Mouse (Mus musculus) hindbrain, embryonic 15.5 days (tissue): ENCODE data around the gene Vmn2r116. TPM values are rescaled to one million over a fixed set of nuclear protein-coding genes. Genes with fewer than 3 reads are reported as not detected.
"Not testable (repeated sequence)": the region's sequence is repeated elsewhere in the genome, so short reads cannot be mapped to it uniquely, and the experiment has no call there.

Source experiments
- ATAC-seq: fragments of 200-750 bp; cut with Nextera tagmentation; 2 replicates; pipeline ENCODE4 v1.8.0; 2017; ENCODE audit warnings: low read depth, moderate number of reproducible peaks, moderate TSS enrichment; ENCODE audit not compliant: low FRiP score
- H3K27ac ChIP-seq: fragments of 300-500 bp; sonication (generic); replicated peaks from 2 replicates; pipeline ENCODE4 v1.5.1; 2015; ENCODE audit warnings: mild to moderate bottlenecking, inconsistent platforms
- H3K27me3 ChIP-seq: fragments of 300-500 bp; sonication (generic); 2 replicates; pipeline ENCODE4 v1.6.1; 2015; ENCODE audit warnings: control low read depth, inconsistent platforms
- H3K36me3 ChIP-seq: fragments of 300-500 bp; sonication (generic); 2 replicates; pipeline ENCODE4 v1.6.1; 2015; ENCODE audit warnings: control low read depth, inconsistent platforms
- H3K4me1 ChIP-seq: fragments of 300-500 bp; sonication (generic); replicated peaks from 2 replicates; pipeline ENCODE4 v1.6.1; 2015; ENCODE audit warnings: control low read depth, inconsistent platforms
- H3K4me2 ChIP-seq: fragments of 300-500 bp; sonication (generic); 2 replicates; pipeline ENCODE4 v1.6.1; 2015; ENCODE audit warnings: moderate library complexity, mild to moderate bottlenecking, inconsistent platforms
- H3K4me3 ChIP-seq: fragments of 300-500 bp; sonication (generic); 2 replicates; pipeline ENCODE4 v1.5.1; 2015; ENCODE audit warnings: mild to moderate bottlenecking, inconsistent platforms
- H3K9ac ChIP-seq: fragments of 300-500 bp; sonication (generic); 2 replicates; pipeline ENCODE4 v1.6.1; 2015; ENCODE audit warnings: inconsistent platforms
- H3K9me3 ChIP-seq: fragments of 300-500 bp; sonication (generic); 2 replicates; pipeline ENCODE4 v1.6.1; 2016; ENCODE audit warnings: control low read depth, inconsistent platforms
- WGBS: fragments of 180-500 bp; shearing (Covaris S2); methylation state at CpG from one replicate; pipeline ENCODE4 v1.1.7; 2015; 5-methylcytosine and 5-hydroxymethylcytosine counted together
- polyA plus RNA-seq: library from polyadenylated mRNA; unstranded; fragments of >200 nt; fragmentation: Nextera tagmentation; extraction: Ambion mirVana; gene quantifications from 2 replicates; pipeline ENCODE4 v1.2.1, GENCODE M21; 2015

Gene Vmn2r116
- not detected in 2 replicates for polyA plus RNA-seq

DNA sequence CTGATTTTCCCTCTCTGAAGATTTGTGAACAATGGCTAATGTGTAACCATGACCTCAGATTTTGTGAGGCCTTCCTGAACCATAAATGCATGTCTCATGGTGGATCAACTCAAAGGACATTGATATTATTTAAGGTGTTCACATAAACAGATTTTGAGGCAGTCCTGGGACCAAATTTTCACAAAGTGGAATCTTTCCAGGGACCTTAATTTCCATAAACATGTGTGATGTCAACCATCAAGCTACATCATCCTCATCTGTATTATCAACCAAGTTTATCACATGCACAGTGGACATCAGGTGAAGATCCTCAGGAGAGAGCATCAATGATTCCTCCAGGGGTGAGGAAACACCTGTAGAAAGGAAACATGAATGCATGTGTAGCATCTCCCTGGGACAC lies at the start of gene Vmn2r116:
Vmn2r116 (plus strand) TSS at position 301 of the 400 bp plus-strand sequence.
- not testable (repeated sequence) for H3K36me3 ChIP-seq, ATAC-seq, H3K9me3 ChIP-seq, H3K4me3 ChIP-seq, H3K4me2 ChIP-seq, H3K4me1 ChIP-seq, H3K27me3 ChIP-seq, H3K27ac ChIP-seq, H3K9ac ChIP-seq

DNA sequence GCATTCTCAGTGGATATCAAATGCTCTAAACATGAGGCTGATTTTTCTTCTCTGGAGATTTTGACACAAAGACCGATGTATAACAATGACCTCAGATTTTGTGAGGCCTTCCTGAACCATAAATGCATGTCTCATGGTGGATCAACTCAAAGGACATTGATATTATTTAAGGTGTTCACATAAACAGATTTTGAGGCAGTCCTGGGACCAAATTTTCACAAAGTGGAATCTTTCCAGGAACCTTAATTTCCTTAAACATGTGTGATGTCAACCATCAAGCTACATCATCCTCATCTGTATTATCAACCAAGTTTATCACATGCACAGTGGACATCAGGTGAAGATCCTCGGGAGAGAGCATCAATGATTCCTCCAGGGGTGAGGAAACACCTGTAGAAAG lies 41.0 kb upstream of the Vmn2r116 start, which contains the start of gene Vmn2r115:
Vmn2r115 (plus strand) TSS at position 301 of the 400 bp plus-strand sequence.
- not testable (repeated sequence) for H3K9me3 ChIP-seq, H3K4me1 ChIP-seq, H3K4me2 ChIP-seq, H3K36me3 ChIP-seq, H3K9ac ChIP-seq, H3K27ac ChIP-seq, H3K27me3 ChIP-seq, ATAC-seq, H3K4me3 ChIP-seq
- 46% methylated on average over 2 of the region's 2 CpGs for WGBS

GRCm38 (mm10) chr17:23351644-23352043 lies 32.8 kb upstream of the Vmn2r116 start:
- Histone ChIP-seq H3K27me3 (no peaks in the 10 kb centered on the region), H3K27ac (no peak overlapping the region), H3K9me3 (no peaks in the 10 kb centered on the region), H3K4me3 (no peak overlapping the region), H3K9ac (no peak overlapping the region), H3K36me3 (no peaks in the 10 kb centered on the region), H3K4me2 (no peak overlapping the region), H3K4me1 (no peaks in the 10 kb centered on the region)
- WGBS: 80% methylated on average over 1 of the region's 1 CpGs
- ATAC-seq: no peak

GRCm38 (mm10) chr17:23433150-23433679 lies 48.8 kb downstream of the Vmn2r116 start:
- H3K9ac ChIP-seq: no peak overlapping the region
- H3K4me3 ChIP-seq: no peak overlapping the region
- no peaks in the 10 kb centered on the region for H3K36me3 ChIP-seq
- no peak for ATAC-seq
- H3K27me3 ChIP-seq: no peaks in the 10 kb centered on the region
- no peak overlapping the region for H3K4me2 ChIP-seq
- H3K4me1 ChIP-seq: no peaks in the 10 kb centered on the region
- no peak overlapping the region for H3K27ac ChIP-seq
- peaks cover 8% of the 10 kb centered on the region; the same call in 1 of the 2 replicates for H3K9me3 ChIP-seq
- 80% methylated on average over 6 of the region's 6 CpGs for WGBS

Other genes with a start within 250 kb of the Vmn2r116 start
- 25.5 and 27.4 TPM in 2 replicates for gene Zfp40, start 191.4 kb upstream of the Vmn2r116 start, polyA plus RNA-seq
- not detected in 2 replicates for gene Vmn2r114, start 72.1 kb upstream of the Vmn2r116 start, polyA plus RNA-seq
- not detected in 2 replicates for gene Vmn2r115, start 40.9 kb upstream of the Vmn2r116 start, polyA plus RNA-seq
- not detected in 2 replicates for gene Vmn2r117, start 95.1 kb downstream of the Vmn2r116 start, polyA plus RNA-seq
- 17.3 and 19.8 TPM in 2 replicates for gene Zfp213, start 179.6 kb downstream of the Vmn2r116 start, polyA plus RNA-seq
- gene Zfp13, start 214.9 kb downstream of the Vmn2r116 start, polyA plus RNA-seq: 24.3 and 29.3 TPM in 2 replicates
- 0.05 and 0.25 TPM in 2 replicates for gene Zscan10, start 216.3 kb downstream of the Vmn2r116 start, polyA plus RNA-seq